Mouse (Mus musculus) brain, embryonic 14.5 days (tissue): ENCODE measurements at regions not wholly inside any gene's neighbourhood (a gene's known extent, or its start where the extent isn't known, plus 50 kb on each side); places are given as distances from the start of the nearest gene placed in this dataset.
A peak's percentile ranks its signal among the peaks of the same experiment; 100 is the strongest.

Experiments used
- DNase-seq: peaks from one replicate; pipeline ENCODE4 v3.0.0-alpha.2; 2011; ENCODE audit warnings: low read depth
- CTCF ChIP-seq: fragments of 200-500 bp; IDR thresholded peaks from 2 replicates; pipeline ENCODE4 v1.5.1; 2012; ENCODE audit warnings: inconsistent platforms, mild to moderate bottlenecking, moderate library complexity, borderline replicate concordance; ENCODE audit not compliant: insufficient read depth, insufficient read length; ENCODE audit errors: extremely low read depth
- POLR2A ChIP-seq: fragments of 200-500 bp; IDR thresholded peaks from 2 replicates; pipeline ENCODE4 v1.6.1; 2012; ENCODE audit warnings: mild to moderate bottlenecking, inconsistent platforms, borderline replicate concordance; ENCODE audit not compliant: poor library complexity, insufficient read depth, insufficient read length, severe bottlenecking; ENCODE audit errors: extremely low read depth

- DNase-seq: peak; percentile 24
Observed at GRCm38 (mm10) chr6:98872334-98872733, 529.8 kb upstream of the Gm765 start.

GRCm38 (mm10) chr6:98869772-98870171 lies 527.2 kb upstream of the Gm765 start:
- TF ChIP-seq POLR2A: no peak
- TF ChIP-seq CTCF: no peak
- DNase-seq: peak; percentile 76

More at GRCm38 (mm10) chr6:98872334-98872733, 529.8 kb upstream of the Gm765 start:
- TF ChIP-seq CTCF (no peak), POLR2A (no peak)

GRCm38 (mm10) chr6:98864306-98864705 lies 521.8 kb upstream of the Gm765 start:
- TF ChIP-seq POLR2A (no peak), CTCF (no peak)
- peak; percentile 56 for DNase-seq

GRCm38 (mm10) chr6:98855958-98856357 lies 513.4 kb upstream of the Gm765 start:
- DNase-seq: no peak
- TF ChIP-seq CTCF (no peak), POLR2A (no peak)

- peak; percentile 22 for DNase-seq
- TF ChIP-seq POLR2A (no peak), CTCF (no peak)
Observed at GRCm38 (mm10) chr6:98850906-98851305, 508.4 kb upstream of the Gm765 start.

GRCm38 (mm10) chr6:98848835-98849234 lies 506.3 kb upstream of the Gm765 start:
- no peak for DNase-seq
- no peak for TF ChIP-seq POLR2A
- no peak for TF ChIP-seq CTCF

- DNase-seq: no peak
- TF ChIP-seq CTCF: no peak
- no peak for TF ChIP-seq POLR2A
Observed at GRCm38 (mm10) chr6:98846001-98846695, 503.6 kb upstream of the Gm765 start.

- peak; percentile 14 for DNase-seq
- no peak for TF ChIP-seq CTCF
- TF ChIP-seq POLR2A: no peak
Observed at GRCm38 (mm10) chr6:98843598-98843997, 501.0 kb upstream of the Gm765 start.

GRCm38 (mm10) chr6:98842924-98843323 lies 500.4 kb upstream of the Gm765 start:
- DNase-seq: no peak
- TF ChIP-seq CTCF (no peak), POLR2A (no peak)

GRCm38 (mm10) chr6:98833922-98834321 lies 491.4 kb upstream of the Gm765 start:
- no peak for TF ChIP-seq CTCF
- no peak for TF ChIP-seq POLR2A
- no peak for DNase-seq

GRCm38 (mm10) chr6:98830191-98830590 lies 487.6 kb upstream of the Gm765 start:
- TF ChIP-seq POLR2A (no peak), CTCF (no peak)
- DNase-seq: no peak

- DNase-seq: no peak
- TF ChIP-seq CTCF: no peak
- TF ChIP-seq POLR2A: no peak
Observed at GRCm38 (mm10) chr6:98808046-98808445, 465.5 kb upstream of the Gm765 start.
